Mouse (Mus musculus): ENCODE measurements around the gene Fas.

DNA sequence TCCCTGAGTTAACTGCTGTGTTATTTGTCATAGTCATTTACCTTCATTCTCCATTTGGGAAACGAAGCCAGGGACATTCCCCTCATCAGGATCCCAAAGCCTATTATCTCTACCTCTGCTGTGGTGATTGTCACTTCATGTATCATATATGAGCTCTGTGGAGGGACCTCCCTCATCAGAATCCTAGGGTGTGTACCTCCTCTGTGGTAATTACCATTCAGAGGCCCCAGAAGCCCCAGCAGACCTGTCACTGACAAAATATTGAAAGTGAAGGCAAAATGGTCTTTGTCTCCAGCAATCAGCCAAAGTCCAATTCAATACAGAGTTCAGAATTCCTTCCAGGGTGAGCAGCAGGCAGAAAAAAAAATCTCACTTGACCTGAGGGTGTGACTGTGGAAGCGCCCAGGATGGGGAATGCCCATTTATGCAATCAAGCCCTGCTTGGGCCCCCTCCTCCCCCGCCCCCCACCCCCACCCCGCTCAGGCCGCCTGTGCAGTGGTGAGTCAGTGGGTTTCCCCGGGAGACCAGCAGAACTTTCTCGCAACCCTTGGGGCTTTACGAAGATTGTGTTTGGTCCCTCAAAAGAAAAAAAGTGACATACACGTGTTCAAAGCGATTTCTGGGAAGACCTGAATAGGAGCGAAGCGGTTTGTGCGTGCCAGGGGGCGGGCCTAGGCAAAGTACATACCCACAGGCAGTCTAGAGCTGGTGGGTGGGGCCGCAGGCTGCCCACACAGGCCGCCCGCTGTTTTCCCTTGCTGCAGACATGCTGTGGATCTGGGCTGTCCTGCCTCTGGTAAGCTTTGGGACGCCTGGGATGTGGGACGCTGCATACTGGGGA lies at the start of gene Fas:
- no peak for TF ChIP-seq CTCF (IDR thresholded peaks at IDR 0.05; ENCODE audit: insufficient read depth, low read depth, low read length)
- TF ChIP-seq POLR2A (IDR thresholded peaks at IDR 0.05; ENCODE audit: insufficient read depth, low read depth, low read length) = no peak
